Mouse (Mus musculus): Measurements from ENCODE around the gene Rpl36a-ps1. TPM values are rescaled to one million over a fixed set of nuclear protein-coding genes. Genes with fewer than 3 reads are reported as not detected.

Gene Rpl36a-ps1
- polyA plus RNA-seq, 1 experiment: not detected

DNA sequence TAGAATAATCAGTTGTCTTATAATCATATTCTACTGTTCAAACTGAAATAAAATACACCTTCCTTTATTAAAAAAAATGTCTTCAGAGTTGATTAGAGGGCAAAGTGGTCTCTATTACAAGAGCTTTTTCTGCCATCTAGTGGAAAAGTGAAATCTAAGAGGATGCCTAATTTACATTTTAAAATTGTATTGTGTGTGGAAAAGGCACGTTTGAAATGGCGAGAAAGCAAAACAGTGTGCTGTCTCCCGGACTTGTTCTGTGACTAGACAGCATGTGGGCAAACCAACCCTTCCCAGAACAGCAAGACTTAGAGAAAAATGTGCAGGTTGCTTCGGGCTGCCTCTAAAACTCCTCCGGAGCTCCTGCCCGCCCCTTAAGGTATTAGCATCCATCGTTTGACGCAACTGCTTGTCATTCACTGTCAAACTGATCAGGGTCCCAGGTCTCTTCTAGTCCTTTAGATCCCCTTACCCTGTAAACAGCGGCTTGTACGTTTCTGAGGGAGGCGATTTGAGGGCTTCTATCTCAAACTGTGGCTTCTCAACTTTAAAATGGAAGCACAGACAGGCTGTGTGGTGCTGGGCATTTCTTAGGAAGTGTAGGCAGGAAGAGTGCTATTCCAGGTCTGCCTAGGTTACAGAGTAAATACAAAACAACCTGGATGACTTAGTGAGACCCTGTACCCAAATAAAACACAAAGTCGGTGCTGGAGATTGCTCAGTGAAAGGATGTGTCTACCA is 28.4 kb upstream of the Rpl36a-ps1 start:
- WGBS: 36% methylated on average over 12 of the region's 12 CpGs
- H3K4me3 ChIP-seq (replicated peaks; ENCODE audit: extremely low read depth, low read depth, low read length): no peak overlapping the region

DNA sequence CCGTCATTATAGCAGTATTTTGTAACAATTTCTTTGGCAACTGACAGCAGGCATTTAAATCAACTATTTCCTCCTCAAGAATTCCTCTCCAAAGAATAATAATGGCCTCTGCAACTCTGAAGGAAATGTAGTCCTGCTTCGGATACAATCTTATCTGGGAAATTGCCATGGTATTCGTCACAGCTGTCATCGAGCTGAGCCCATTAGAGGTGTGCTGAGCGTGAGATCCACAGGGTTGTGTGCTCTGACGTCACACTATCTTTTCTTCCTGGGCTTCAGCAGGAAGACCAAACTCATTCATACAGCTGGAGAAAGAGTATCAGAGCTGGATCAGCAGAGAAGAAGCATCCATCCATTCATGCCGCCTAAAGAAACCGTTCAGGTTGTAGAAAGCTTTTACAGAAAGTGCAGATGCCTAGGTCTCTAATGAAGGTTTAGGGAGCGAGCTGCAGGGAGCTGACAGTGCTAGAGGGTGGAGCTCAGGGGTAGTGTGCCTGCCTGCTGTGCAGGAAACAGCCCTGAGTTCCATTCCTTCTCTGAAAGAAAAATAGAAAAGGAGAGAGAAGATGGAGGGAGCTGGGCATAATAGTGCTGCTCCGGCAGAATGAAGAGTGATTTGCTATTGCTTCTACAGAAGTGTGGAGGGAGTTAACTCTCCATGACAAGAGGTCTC is 25.2 kb upstream of the Rpl36a-ps1 start:
- WGBS: 42% methylated on average over 10 of the region's 10 CpGs
- Histone ChIP-seq H3K4me3 (replicated peaks; ENCODE audit: extremely low read depth, low read depth, low read length) (no peak overlapping the region), H3K4me1 (ENCODE audit: control insufficient read depth, insufficient read depth, low read length) (no peaks in the 10 kb centered on the region)
- no peak for DNase-seq
- TF ChIP-seq POLR2A (IDR thresholded peaks at IDR 0.05; ENCODE audit: borderline replicate concordance, extremely low read depth, low read depth, low read length) (no peak), CTCF (IDR thresholded peaks at IDR 0.05; ENCODE audit: insufficient read depth, low read length) (no peak)

More for the DNA sequence above, 28.4 kb upstream of the Rpl36a-ps1 start:
- no peaks in the 10 kb centered on the region for H3K4me1 ChIP-seq (ENCODE audit: control insufficient read depth, insufficient read depth, low read length)
- TF ChIP-seq POLR2A (IDR thresholded peaks at IDR 0.05; ENCODE audit: borderline replicate concordance, extremely low read depth, low read depth, low read length): no peak
- no peak for DNase-seq

DNA sequence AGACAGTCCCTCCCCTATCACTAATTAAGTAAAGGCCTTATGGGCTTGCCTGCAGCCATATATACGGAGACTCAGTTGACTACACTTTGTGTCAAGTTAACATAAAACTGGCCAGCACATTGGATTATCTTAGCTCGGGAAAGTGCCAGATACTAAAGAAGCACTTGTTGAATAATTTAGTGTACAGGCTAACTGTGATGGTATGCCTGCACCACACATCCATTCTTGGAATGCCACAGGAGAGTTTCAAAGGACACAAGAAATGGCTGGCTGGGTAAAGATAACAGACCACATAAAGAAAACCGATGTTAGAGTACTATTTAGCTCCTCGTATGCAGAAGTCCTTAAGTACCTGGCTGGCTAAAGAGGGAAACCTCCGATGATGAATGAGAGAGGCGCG is 24.6 kb upstream of the Rpl36a-ps1 start:
- Histone ChIP-seq H3K4me3 (replicated peaks; ENCODE audit: extremely low read depth, low read depth, low read length) (no peak overlapping the region), H3K4me1 (ENCODE audit: control insufficient read depth, insufficient read depth, low read length) (no peaks in the 10 kb centered on the region)
- 60% methylated on average over 7 of the region's 7 CpGs for WGBS
- DNase-seq: no peak
- TF ChIP-seq CTCF (IDR thresholded peaks at IDR 0.05; ENCODE audit: insufficient read depth, low read length) (no peak), POLR2A (IDR thresholded peaks at IDR 0.05; ENCODE audit: borderline replicate concordance, extremely low read depth, low read depth, low read length) (no peak)

DNA sequence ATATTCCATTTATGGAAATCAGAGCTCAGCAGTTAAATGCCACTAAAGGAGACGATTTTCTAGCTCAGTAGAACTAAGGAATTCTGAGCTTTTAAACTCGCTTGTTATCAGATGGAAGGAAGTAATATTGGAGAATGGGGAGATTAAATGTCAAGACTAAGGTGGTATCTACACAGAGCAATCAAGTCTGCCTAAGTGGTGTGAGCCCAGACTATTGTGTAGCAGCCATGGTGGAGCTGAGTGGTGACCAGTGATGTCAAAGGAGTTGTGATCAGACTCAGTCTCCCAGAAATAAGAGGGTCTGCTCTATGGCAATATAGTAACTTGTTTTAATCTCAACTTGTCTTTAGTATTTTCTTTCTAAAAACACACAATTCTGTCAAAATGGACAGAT is 16.8 kb upstream of the Rpl36a-ps1 start:
- no peak for DNase-seq
- 15% methylated on average over 2 of the region's 2 CpGs for WGBS
- Histone ChIP-seq H3K4me3 (replicated peaks; ENCODE audit: extremely low read depth, low read depth, low read length) (no peak overlapping the region), H3K4me1 (ENCODE audit: control insufficient read depth, insufficient read depth, low read length) (peaks cover 3% of the 10 kb centered on the region; the same call in 1 of the 2 replicates)
- TF ChIP-seq CTCF (IDR thresholded peaks at IDR 0.05; ENCODE audit: insufficient read depth, low read length): no peak
- no peak for TF ChIP-seq POLR2A (IDR thresholded peaks at IDR 0.05; ENCODE audit: borderline replicate concordance, extremely low read depth, low read depth, low read length)

DNA sequence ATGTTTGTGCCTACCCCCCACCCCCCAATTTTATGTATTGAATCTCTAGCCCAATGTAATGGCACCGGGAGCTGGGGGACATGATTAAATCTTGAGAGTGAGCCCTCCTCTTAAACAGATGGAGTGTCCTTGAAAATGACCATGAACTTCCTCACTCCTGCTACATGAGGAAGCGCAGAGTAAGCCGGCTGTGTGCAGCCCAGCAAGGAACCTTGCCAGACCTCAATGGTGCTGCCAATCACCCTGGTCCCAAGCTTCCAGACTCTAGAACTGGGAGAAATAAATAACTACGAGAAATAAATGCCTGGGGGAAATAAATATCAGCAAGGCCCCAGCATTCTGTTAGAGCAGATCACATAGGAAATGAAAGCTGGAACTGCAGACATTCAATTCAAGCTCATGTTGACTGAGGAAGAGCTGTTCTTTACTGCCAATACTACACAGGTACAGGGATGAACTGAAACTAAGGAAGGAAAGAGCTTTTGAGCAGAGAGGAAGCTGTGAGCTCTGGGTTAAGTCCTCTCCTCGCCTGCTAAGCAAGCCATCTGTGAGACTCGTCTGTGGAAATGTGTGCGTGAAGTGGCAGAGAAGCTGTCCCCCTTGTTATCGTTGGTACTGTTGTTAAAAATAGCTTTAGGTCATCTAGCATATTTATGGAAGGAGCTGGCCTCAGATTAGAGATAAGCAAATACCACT is 16.3 kb upstream of the Rpl36a-ps1 start:
- TF ChIP-seq CTCF (IDR thresholded peaks at IDR 0.05; ENCODE audit: insufficient read depth, low read length): no peak
- TF ChIP-seq POLR2A (IDR thresholded peaks at IDR 0.05; ENCODE audit: borderline replicate concordance, extremely low read depth, low read depth, low read length): no peak
- H3K4me3 ChIP-seq (replicated peaks; ENCODE audit: extremely low read depth, low read depth, low read length): no peak overlapping the region
- WGBS: 20% methylated on average over 8 of the region's 8 CpGs
- no peak for DNase-seq
- H3K4me1 ChIP-seq (ENCODE audit: control insufficient read depth, insufficient read depth, low read length): peaks cover 3% of the 10 kb centered on the region; the same call in 1 of the 2 replicates

DNA sequence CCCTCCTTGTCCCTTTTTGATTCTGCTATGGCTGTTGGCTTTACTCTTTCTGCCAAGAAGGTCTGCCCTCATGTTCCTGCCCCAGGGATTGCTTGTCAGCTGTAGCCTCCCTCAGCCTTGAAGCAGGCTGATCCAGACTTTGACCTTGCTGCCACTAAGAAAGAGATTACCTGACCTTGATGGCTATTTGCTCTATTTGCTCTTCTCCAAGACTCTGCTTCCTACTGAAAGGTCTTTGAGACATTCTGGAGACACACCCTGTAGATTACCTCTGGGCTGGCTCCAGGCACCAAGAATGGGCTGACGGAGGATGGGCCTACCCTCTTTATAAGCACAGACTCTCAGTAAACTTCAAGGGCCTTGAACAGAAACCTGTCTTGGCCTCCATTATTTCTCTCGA is 1.6 kb downstream of the Rpl36a-ps1 start:
- WGBS: 90% methylated on average over 2 of the region's 2 CpGs
- TF ChIP-seq POLR2A (IDR thresholded peaks at IDR 0.05; ENCODE audit: borderline replicate concordance, extremely low read depth, low read depth, low read length) (no peak), CTCF (IDR thresholded peaks at IDR 0.05; ENCODE audit: insufficient read depth, low read length) (no peak)

DNA sequence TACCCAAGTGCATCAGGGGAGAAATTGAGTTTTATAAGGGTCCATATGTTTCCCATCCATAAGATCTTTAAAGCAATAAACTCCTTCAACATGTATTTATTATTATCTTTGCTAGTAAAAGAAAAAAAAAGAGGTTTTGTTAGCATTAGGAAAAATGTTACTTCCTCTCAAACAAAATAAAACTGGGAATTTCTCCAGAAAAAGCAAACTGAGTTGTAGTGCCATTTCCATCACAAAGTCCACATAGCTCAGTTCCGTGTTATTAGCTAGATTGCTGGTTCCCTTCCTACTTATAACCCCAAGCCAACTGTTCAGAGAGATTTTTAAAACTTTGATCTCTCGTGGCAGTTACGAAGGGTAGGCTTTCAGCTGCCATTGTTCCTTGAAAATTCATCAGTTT is 3.5 kb downstream of the Rpl36a-ps1 start:
- TF ChIP-seq POLR2A (IDR thresholded peaks at IDR 0.05; ENCODE audit: borderline replicate concordance, extremely low read depth, low read depth, low read length) (no peak), CTCF (IDR thresholded peaks at IDR 0.05; ENCODE audit: insufficient read depth, low read length) (no peak)
- Histone ChIP-seq H3K4me3 (replicated peaks; ENCODE audit: extremely low read depth, low read depth, low read length) (no peak overlapping the region), H3K4me1 (ENCODE audit: control insufficient read depth, insufficient read depth, low read length) (no peaks in the 10 kb centered on the region)
- DNase-seq: no peak
- WGBS: 57% methylated on average over 3 of the region's 3 CpGs

More for the DNA sequence above, 1.6 kb downstream of the Rpl36a-ps1 start:
- Histone ChIP-seq H3K4me1 (ENCODE audit: control insufficient read depth, insufficient read depth, low read length) (no peaks in the 10 kb centered on the region), H3K4me3 (replicated peaks; ENCODE audit: extremely low read depth, low read depth, low read length) (no peak overlapping the region)
- no peak for DNase-seq

DNA sequence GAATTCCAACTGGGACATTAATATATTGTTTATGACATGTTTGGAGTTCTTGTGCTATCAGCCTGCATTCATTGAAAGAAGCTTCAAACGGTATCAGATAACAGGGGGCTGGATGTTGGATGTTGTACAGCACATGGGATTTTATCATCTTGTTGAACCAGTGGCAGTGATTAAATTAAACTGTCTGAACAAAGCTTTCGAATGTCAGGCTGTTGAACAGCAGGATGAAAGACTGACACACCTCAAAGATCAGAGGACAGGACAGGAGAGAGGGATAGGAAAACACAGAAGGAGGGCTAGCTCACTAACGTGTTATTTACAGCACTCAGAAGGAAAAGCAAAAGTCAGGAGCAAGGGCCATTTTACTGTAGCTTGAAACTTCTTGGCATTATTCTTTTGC is 4.3 kb downstream of the Rpl36a-ps1 start:
- Histone ChIP-seq H3K4me1 (ENCODE audit: control insufficient read depth, insufficient read depth, low read length) (no peaks in the 10 kb centered on the region), H3K4me3 (replicated peaks; ENCODE audit: extremely low read depth, low read depth, low read length) (no peak overlapping the region)
- 34% methylated on average over 3 of the region's 3 CpGs for WGBS
- DNase-seq: no peak
- no peak for TF ChIP-seq POLR2A (IDR thresholded peaks at IDR 0.05; ENCODE audit: borderline replicate concordance, extremely low read depth, low read depth, low read length)
- no peak for TF ChIP-seq CTCF (IDR thresholded peaks at IDR 0.05; ENCODE audit: insufficient read depth, low read length)

DNA sequence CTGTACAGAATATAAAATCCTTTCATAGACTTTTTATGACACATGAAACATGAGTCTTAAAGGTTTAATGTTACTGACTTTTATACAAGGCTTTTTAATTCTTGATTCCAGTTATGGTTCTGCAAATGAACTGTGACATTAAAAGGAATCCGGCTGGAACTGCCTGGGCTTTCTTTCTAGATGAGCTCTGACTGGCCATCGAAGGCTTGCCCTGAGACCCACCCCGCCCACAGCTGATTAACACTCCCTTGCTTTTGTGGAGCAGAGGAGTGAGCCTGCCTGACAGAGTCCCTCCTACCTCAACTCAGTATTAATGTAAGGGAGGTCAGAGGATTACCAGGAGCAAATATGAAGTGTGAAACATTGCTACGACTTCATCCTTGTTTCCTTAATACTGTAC is 22.2 kb downstream of the Rpl36a-ps1 start:
- WGBS: 41% methylated on average over 4 of the region's 4 CpGs
- no peak for TF ChIP-seq POLR2A (IDR thresholded peaks at IDR 0.05; ENCODE audit: borderline replicate concordance, extremely low read depth, low read depth, low read length)
- no peak for TF ChIP-seq CTCF (IDR thresholded peaks at IDR 0.05; ENCODE audit: insufficient read depth, low read length)

More for the DNA sequence above, 22.2 kb downstream of the Rpl36a-ps1 start:
- Histone ChIP-seq H3K4me1 (ENCODE audit: control insufficient read depth, insufficient read depth, low read length) (no peaks in the 10 kb centered on the region), H3K4me3 (replicated peaks; ENCODE audit: extremely low read depth, low read depth, low read length) (no peak overlapping the region)
- no peak for DNase-seq

Data from lung, adult 2 months (tissue).